In the genomic region with DNA sequence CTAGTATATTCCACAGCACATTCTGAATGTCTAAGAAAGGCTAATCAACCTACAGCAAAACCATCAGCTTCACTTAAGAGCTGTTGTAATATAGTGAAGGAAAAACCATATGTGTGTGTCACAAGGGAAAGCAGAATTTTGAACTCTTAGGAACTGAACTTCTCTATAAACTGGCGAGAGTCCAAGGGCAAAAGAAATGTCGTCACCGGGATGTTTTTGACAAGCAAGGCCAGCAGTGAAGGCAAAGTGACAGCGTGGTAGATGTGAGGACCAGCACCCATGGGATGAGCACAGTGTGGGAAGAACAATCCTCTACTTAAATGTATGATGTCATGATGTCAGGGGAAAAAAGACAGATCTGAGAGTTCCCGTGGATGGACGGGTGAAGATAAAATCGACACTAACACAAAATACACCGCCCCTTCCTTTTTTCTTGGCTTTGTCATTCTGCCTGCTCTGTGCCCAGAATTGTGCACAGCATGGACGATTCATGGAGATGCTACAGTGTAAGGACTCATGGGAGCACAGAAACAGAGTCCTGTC, we compare ENCODE assay signal across 14 mouse cellular contexts.
"Had no signal": no experiment of that assay in that cellular context is flagged by ENCODE, and none has a peak within 500 bp of the region (broad histone marks: within the 10 kb centered on the region; RNA-seq: fewer than 3 reads in every experiment).

No protein-coding gene starts in this region.

- H3K9me3 ChIP-seq: limb, embryonic 10.5 days; liver, embryonic 13.5 days; midbrain, embryonic 12.5 days; neural tube, embryonic 13.5 days had no signal

- H3K27me3 ChIP-seq: liver, embryonic 13.5 days; midbrain, embryonic 12.5 days; neural tube, embryonic 13.5 days had no signal

- H3K4me1 ChIP-seq: limb, embryonic 10.5 days; liver, embryonic 13.5 days; midbrain, embryonic 12.5 days had no signal

- H3K36me3 ChIP-seq: limb, embryonic 10.5 days; liver, embryonic 13.5 days; midbrain, embryonic 12.5 days; neural tube, embryonic 13.5 days had no signal

- H3K9ac ChIP-seq: liver, embryonic 13.5 days; liver, postnatal 0 days; midbrain, embryonic 12.5 days; neural tube, embryonic 13.5 days had no signal

- DNase-seq: kidney, adult 8-10 months; kidney, postnatal 36 days; liver, embryonic 13.5 days; liver, postnatal 0 days; lung, postnatal 4 days; retina, postnatal 1 day; right cerebral cortex, postnatal 4 days; spleen, adult 18-20 months; thymus, adult 2 months; thymus, postnatal 25 days had no signal

- H3K27ac ChIP-seq: kidney, postnatal 0 days; limb, embryonic 10.5 days; liver, embryonic 13.5 days; midbrain, embryonic 12.5 days; neural tube, embryonic 13.5 days had no signal

- H3K4me3 ChIP-seq: limb, embryonic 10.5 days; liver, embryonic 13.5 days; midbrain, embryonic 12.5 days; neural tube, embryonic 13.5 days had no signal
